Mouse (Mus musculus): ENCODE data around the gene Oit3. TPM values are rescaled to one million over a fixed set of nuclear protein-coding genes. Genes with fewer than 3 reads are reported as not detected.
"Not testable (repeated sequence)": the region's sequence is repeated elsewhere in the genome, so short reads cannot be mapped to it uniquely, and the experiment has no call there.

Oit3 gene
- polyA plus RNA-seq, 1 experiment from 2014 or later, result 0.46 TPM

DNA sequence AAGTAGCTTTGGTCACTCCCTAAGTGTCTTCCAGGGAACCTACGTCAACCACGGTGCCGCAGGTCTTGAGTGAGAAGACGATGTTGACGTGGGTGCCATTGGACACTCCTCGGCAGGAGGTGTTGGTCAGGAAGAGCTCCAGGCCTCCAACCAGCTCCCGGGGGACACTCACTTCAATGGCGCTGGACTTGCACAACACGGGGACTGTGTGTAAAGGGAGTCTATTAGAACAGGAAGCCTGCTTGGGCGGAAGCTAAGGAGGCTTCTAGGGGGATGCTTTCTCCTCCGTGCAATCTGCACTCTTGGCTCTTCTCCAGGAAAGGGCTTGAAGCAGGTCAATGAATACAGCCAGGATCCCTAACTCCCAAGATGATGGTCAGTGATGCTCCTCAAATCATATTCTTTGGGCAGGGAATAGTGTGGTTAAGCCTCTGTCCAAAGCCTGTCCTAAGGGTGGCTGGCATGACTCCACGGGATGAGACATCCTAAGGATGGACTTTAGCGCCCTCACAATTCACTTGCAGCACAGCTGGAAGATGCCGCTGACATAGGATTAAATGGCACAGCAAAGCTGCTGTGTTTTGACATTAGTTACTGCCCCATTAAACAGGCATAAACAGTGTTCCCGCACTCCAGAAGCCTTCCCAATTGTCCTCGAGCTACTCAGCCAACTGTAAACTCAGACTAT lies 12.0 kb downstream of the Oit3 start:
- no peak for DNase-seq (ENCODE audit: low spot score)

DNA sequence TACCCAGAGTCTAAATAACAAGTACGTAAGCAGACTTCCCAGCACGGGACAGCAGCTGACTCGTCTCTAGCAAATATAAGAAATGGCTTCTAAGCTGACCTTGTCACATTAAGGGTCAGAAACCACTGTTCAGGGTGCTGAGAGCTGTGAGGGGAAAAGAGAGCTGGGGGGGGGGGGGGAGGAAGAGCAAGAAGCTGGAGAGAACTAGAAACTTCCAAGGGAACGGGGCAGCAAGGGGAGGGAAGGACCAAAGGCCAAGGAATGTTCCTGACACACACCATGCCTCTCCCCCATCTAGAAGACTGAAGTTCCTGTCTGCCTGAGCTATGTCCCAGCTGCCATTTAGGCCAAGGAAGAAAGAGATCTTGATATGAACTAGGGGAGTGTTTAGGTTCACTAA lies 15.2 kb downstream of the Oit3 start:
- DNase-seq (ENCODE audit: low spot score), result no peak

GRCm38 (mm10) chr10:59425369-59425768 lies 16.2 kb downstream of the Oit3 start:
- no peak for DNase-seq (ENCODE audit: low spot score)

DNA sequence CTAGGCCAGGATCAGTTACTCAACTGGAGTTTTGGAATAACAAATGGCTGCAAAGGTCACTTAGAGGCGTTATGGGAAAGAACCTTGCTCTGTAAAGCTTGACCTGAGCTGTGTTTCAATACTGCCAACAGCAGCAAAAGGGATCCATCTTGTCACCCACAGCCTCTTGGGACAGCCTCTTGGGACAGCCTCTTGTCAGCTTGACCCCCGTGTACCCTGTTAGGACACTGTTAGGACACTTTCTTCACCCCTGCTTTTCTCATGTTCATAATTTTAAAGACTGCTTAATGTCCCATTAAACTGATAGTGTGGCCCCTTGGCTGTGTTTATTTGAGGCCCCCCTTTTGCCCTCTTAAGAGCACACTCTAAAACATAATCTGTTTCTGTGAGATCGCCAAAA lies 17.1 kb downstream of the Oit3 start:
- DNase-seq (ENCODE audit: low spot score), result no peak

GRCm38 (mm10) chr10:59419516-59419915 lies 22.1 kb downstream of the Oit3 start:
- no peak for DNase-seq (ENCODE audit: low spot score)

DNA sequence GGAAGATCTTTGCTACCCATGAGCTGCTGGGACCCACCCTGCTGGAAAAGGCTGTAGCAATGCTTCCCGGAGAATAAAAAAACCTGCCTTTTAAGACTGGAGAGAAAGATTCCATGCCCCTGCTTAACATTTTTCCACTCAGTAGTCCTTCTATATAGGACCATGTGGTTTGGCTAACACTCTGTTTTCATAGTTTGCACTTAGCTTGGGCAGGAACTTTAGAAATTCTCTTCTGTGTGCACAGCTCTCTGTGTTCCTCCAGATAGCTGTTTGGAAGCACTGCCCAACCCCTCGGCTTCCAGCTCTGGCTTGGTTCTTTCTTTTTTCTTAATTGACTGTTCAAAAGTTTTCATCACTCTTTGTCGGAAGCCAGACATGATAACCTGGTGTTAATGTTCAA lies 25.0 kb downstream of the Oit3 start:
- no peak for DNase-seq (ENCODE audit: low spot score)

- DNase-seq (ENCODE audit: low spot score), result no peak
Measured at GRCm38 (mm10) chr10:59413711-59414110, 27.9 kb downstream of the Oit3 start.

DNA sequence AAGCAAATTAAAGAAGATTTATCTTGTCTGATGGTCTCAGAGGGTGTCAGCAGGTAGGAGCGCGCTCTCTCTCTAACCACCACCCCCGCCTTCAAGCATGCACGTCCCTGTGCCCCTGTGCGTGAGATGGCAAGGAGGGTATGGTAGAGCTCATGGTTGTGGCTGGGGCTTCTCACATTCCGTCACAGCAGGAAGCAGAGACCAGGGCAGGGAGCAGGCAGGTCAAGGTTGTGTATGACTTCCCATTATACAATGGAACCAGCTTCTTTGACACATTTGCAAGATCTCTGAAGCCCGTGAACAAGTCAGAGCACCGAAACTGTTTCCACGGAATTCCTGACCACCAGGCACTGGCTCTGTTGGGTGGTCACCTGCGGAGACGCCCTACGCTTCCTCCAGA lies 31.3 kb downstream of the Oit3 start:
- no peak for DNase-seq (ENCODE audit: low spot score)

DNA sequence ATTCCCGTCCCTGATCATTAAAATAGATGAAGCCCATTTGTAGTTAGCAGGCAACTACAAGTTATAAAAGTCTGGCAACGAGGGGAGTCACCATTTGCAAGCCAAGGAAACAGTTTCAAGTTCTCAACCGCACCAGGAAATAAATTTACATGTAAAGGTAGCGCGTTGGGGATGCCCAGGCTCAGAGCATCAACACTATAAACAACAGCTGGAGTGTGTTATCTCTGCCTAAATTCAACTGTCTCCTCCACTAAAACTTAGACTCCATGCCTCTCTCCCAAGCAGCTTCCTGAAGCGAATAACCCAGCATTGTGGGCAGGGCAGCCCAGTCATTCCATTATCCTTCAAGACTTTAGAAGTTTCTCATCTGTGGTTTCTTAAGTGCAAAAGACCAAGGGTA lies 33.1 kb downstream of the Oit3 start:
- no peak for DNase-seq (ENCODE audit: low spot score)

GRCm38 (mm10) chr10:59403793-59404149 lies 37.8 kb downstream of the Oit3 start:
- no peak for DNase-seq (ENCODE audit: low spot score)

GRCm38 (mm10) chr10:59402899-59403792 lies 38.4 kb downstream of the Oit3 start, which contains the start of gene Pla2g12b:
Gene Pla2g12b, plus strand, starts transcription at chr10:59403660.
- DNase-seq (ENCODE audit: low spot score), result no peak

DNA sequence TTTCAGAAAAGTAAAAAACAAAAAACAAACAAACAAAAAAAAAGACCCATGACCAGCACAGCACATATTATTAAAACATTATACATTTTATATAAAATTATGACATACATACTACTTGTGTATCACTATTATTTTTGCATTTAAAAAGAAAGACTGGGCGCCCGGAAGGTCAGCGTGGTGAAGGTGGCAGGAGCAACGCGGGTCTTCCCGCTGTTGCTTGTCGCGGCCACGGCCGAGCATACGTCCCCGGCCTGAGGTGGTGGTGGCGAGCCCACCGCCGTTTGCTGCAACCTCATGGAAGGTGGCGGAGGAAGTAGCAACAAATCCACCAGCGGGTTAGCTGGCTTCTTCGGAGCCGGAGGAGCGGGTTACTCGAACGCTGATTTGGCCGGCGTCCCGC lies 46.1 kb downstream of the Oit3 start, which contains the start of gene Gm10273:
Gm10273 (plus strand) TSS at position 172 of the 400 bp plus-strand sequence.
- DNase-seq (ENCODE audit: low spot score), result not testable (repeated sequence)

GRCm38 (mm10) chr10:59391907-59392306 lies 49.7 kb downstream of the Oit3 start:
- peak; percentile 32 for DNase-seq (ENCODE audit: low spot score)

DNA sequence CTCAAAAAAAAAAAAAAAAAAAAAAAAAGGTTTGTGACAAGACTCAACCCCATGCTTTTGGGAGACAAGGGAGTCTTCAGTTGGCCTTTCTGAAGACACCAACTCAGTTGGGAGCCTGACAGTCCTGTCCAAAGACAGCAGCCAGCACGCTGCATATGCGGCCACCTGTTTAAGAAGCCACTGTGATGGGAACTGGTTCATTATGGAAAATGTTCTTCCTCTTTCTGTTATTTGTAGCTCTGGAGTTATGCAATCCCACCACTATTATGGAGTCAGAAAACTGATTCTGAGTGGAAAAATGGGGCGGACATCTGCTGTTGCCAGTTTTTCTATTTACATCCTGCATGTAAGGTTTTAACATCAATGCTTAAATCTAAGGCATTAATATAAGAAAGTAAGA lies 51.9 kb downstream of the Oit3 start:
- DNase-seq (ENCODE audit: low spot score), result no peak

- no peak for DNase-seq (ENCODE audit: low spot score)
Measured at GRCm38 (mm10) chr10:59386951-59387350, 54.6 kb downstream of the Oit3 start.

GRCm38 (mm10) chr10:59381563-59381962 lies 60.0 kb downstream of the Oit3 start:
- DNase-seq (ENCODE audit: low spot score), result not testable (repeated sequence)

- peak; percentile 9 for DNase-seq (ENCODE audit: low spot score)
Measured at GRCm38 (mm10) chr10:59380411-59380821, 61.2 kb downstream of the Oit3 start.

- no peak for DNase-seq (ENCODE audit: low spot score)
Measured at GRCm38 (mm10) chr10:59379927-59380326, 61.7 kb downstream of the Oit3 start.

DNA sequence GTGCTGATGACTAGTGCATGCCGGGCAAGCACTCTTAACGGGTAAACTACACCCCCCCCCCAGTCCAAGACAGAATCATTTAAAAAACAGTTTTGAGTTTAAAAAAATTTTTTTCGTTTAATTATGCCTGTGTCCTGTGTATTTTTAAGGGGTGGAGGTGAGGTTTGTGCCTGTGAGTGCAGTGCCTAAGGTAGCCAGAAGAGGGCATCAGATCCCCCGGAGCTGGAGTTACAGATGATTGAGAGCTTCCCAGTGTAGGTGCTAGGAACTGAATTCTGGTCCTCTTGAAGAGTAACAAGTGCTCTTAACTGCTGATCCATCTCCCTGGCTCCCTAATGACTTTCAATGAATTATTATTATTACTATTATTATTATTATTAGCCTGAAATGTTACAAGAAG lies 62.9 kb downstream of the Oit3 start:
- no peak for DNase-seq (ENCODE audit: low spot score)

GRCm38 (mm10) chr10:59377906-59378305 lies 63.7 kb downstream of the Oit3 start:
- DNase-seq (ENCODE audit: low spot score), result no peak
